Mouse (Mus musculus) heart, postnatal 0 days (tissue): ENCODE data around the gene Orai3.

Source experiments
- CTCF ChIP-seq: IDR thresholded peaks from 2 replicates; pipeline ENCODE4 v1.5.1; 2016; ENCODE audit warnings: antibody characterized with exemption, control low read depth, low read depth
- EP300 ChIP-seq: IDR thresholded peaks from 2 replicates; pipeline ENCODE4 v1.6.1; 2016; ENCODE audit warnings: antibody characterized with exemption, low read depth

GRCm38 (mm10) chr7:127801010-127801621, 31.5 kb downstream of the Orai3 start:
- TF ChIP-seq CTCF (no peak), EP300 (no peak)
